Comparison of ENCODE assay signal across 22 mouse cellular contexts in genomic region chr3:87369181-87369580, GRCm38 (mm10). TPM values are rescaled to one million over a fixed set of nuclear protein-coding genes. Genes with fewer than 3 reads are reported as not detected.
"Had no signal": no experiment of that assay in that cellular context is flagged by ENCODE, and none has a peak within 500 bp of the region (broad histone marks: within the 10 kb centered on the region; RNA-seq: fewer than 3 reads in every experiment).

No protein-coding gene starts in this region.

- H3K9me3 ChIP-seq: intestine, embryonic 15.5 days; limb, embryonic 12.5 days; midbrain, embryonic 12.5 days; neural tube, embryonic 15.5 days had no signal

- H3K27ac ChIP-seq: intestine, embryonic 15.5 days; left cerebral cortex, adult 2 months; limb, embryonic 12.5 days; liver, embryonic 14.5 days; midbrain, embryonic 12.5 days; neural tube, embryonic 15.5 days; stomach, postnatal 0 days had no signal

- H3K4me1 ChIP-seq: intestine, embryonic 15.5 days; limb, embryonic 12.5 days; midbrain, embryonic 12.5 days; neural tube, embryonic 15.5 days had no signal

- ATAC-seq: intestine, embryonic 15.5 days; lung, postnatal 0 days; midbrain, embryonic 16.5 days had no signal

- H3K27me3 ChIP-seq: intestine, embryonic 15.5 days; limb, embryonic 12.5 days; midbrain, embryonic 12.5 days; neural tube, embryonic 15.5 days had no signal

- H3K36me3 ChIP-seq: intestine, embryonic 15.5 days; limb, embryonic 12.5 days; midbrain, embryonic 12.5 days; neural tube, embryonic 15.5 days had no signal

- H3K4me3 ChIP-seq: intestine, embryonic 15.5 days; left cerebral cortex, adult 2 months; limb, embryonic 12.5 days; midbrain, embryonic 12.5 days; myocyte; neural tube, embryonic 15.5 days had no signal

- H3K9ac ChIP-seq: intestine, embryonic 15.5 days; limb, embryonic 12.5 days; liver, embryonic 14.5 days; midbrain, embryonic 12.5 days; neural tube, embryonic 15.5 days had no signal

- H3K4me2 ChIP-seq: intestine, embryonic 15.5 days; limb, embryonic 12.5 days; midbrain, embryonic 12.5 days; neural tube, embryonic 15.5 days had no signal

- DNase-seq: kidney, adult 18-20 months; kidney, postnatal 10 days; liver; lung, adult 2 months; lung, postnatal 36 days; thymus, adult 18-20 months; thymus, postnatal 25 days had no signal

RNA-seq across cellular contexts. Expression of gene Fcrl1, which starts 7.0 kb away (rescaled TPM):
- polyA plus RNA-seq: limb, embryonic 12.5 days; myocyte; neural tube, embryonic 11.5 days had no signal

RNA-seq across cellular contexts. Expression of gene Cd5l, which starts 11.5 kb away (rescaled TPM):
- total RNA-seq: layer of hippocampus, postnatal 25 days; left cerebral cortex, adult 2 months; left cerebral cortex, postnatal 36 days; megakaryocyte-erythroid progenitor cell, adult 5-6 weeks had no signal
- polyA plus RNA-seq: kidney, embryonic 14.5 days; limb, embryonic 12.5 days; myocyte; neural tube, embryonic 11.5 days had no signal
